Mouse (Mus musculus) neural tube, embryonic 12.5 days (tissue): ENCODE measurements around the gene Map7d2. TPM values are rescaled to one million over a fixed set of nuclear protein-coding genes. Genes with fewer than 3 reads are reported as not detected.
"Not testable (repeated sequence)": the region's sequence is repeated elsewhere in the genome, so short reads cannot be mapped to it uniquely, and the experiment has no call there.

ENCODE experiments used
- ATAC-seq: fragments of 200-750 bp; cut with Nextera tagmentation; 2 replicates; pipeline ENCODE4 v1.8.0; 2017; ENCODE audit warnings: low read depth, mild to moderate bottlenecking, moderate TSS enrichment, moderate library complexity; ENCODE audit not compliant: low FRiP score
- H3K27ac ChIP-seq: fragments of 300-500 bp; sonication (generic); 2 replicates; pipeline ENCODE4 v1.5.1; 2016
- H3K27me3 ChIP-seq: fragments of 300-500 bp; sonication (generic); replicated peaks from 2 replicates; pipeline ENCODE4 v1.6.1; 2016; ENCODE audit warnings: mild to moderate bottlenecking
- H3K36me3 ChIP-seq: fragments of 300-500 bp; sonication (generic); 2 replicates; pipeline ENCODE4 v1.6.1; 2016; ENCODE audit warnings: mild to moderate bottlenecking
- H3K4me1 ChIP-seq: fragments of 300-500 bp; sonication (generic); 2 replicates; pipeline ENCODE4 v1.6.1; 2016
- H3K4me2 ChIP-seq: fragments of 300-500 bp; sonication (generic); replicated peaks from 2 replicates; pipeline ENCODE4 v1.6.1; 2016; ENCODE audit warnings: mild to moderate bottlenecking
- H3K4me3 ChIP-seq: fragments of 300-500 bp; sonication (generic); 2 replicates; pipeline ENCODE4 v1.5.1; 2016
- H3K9ac ChIP-seq: fragments of 300-500 bp; sonication (generic); 2 replicates; pipeline ENCODE4 v1.6.1; 2016; ENCODE audit warnings: mild to moderate bottlenecking
- H3K9me3 ChIP-seq: fragments of 300-500 bp; sonication (generic); 2 replicates; pipeline ENCODE4 v1.6.1; 2016; ENCODE audit warnings: mild to moderate bottlenecking
- WGBS: fragments of 180-500 bp; shearing (Covaris S2); methylation state at CpG from one replicate; pipeline ENCODE4 v1.1.7; 2016; 5-methylcytosine and 5-hydroxymethylcytosine counted together
- polyA plus RNA-seq: library from polyadenylated mRNA; unstranded; fragments of >200 nt; fragmentation: Nextera tagmentation; extraction: Ambion mirVana; gene quantifications from 2 replicates; pipeline ENCODE4 v1.2.1, GENCODE M21; 2016

The Map7d2 gene
- 17.7 and 19.5 TPM in 2 replicates for polyA plus RNA-seq

DNA sequence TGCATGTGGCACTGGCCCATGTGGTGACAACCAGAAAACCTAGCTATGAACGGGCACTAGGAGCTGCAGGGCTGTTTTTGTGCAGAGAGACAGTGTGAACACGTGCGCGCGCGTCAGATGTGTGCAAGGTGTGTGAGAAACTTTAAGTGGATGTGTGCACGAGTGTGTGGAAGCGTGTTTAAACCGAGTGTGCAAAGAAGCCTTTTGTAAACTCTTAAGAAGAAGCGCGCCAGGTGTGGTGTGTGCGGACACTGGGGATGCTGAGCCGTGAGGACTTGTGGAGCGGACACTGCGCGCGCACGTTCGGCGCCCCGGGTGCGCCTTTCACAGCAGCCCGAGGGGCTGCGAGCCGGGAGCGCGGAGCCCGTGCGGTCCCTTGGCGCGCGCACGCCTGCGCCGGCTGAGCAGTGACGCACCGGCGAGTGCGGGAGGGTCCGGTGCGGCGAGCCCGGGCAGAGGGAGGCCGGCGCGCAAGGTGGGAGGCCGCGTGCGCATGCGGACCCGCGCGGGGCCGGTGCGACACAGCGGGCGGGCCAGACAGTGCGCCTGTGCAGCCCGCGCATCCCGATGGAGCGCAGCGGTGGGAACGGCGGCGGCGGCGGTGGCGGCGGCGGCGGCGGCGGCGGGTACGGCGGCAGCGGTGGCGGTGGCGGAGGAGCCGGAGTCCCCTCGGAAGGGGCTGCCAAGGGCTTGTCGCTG lies at the start of gene Map7d2:
Map7d2 (plus strand) TSS at position 443 of the 699 bp plus-strand sequence.
- Histone ChIP-seq H3K9ac (peak within 1 kb of the TSS; percentile 56), H3K27ac (no peak within 1 kb of the TSS), H3K27me3 (peaks cover 8% of the 10 kb centered on the region; the same call in 1 of the 2 replicates), H3K9me3 (no peaks in the 10 kb centered on the region), H3K4me3 (peak within 1 kb of the TSS; percentile 56), H3K4me1 (no peaks in the 10 kb centered on the region), H3K36me3 (no peaks in the 10 kb centered on the region), H3K4me2 (peak within 1 kb of the TSS; percentile 80)
- ATAC-seq, result peak; percentile 95
- WGBS, result 21% methylated on average over 63 of the region's 83 CpGs

DNA sequence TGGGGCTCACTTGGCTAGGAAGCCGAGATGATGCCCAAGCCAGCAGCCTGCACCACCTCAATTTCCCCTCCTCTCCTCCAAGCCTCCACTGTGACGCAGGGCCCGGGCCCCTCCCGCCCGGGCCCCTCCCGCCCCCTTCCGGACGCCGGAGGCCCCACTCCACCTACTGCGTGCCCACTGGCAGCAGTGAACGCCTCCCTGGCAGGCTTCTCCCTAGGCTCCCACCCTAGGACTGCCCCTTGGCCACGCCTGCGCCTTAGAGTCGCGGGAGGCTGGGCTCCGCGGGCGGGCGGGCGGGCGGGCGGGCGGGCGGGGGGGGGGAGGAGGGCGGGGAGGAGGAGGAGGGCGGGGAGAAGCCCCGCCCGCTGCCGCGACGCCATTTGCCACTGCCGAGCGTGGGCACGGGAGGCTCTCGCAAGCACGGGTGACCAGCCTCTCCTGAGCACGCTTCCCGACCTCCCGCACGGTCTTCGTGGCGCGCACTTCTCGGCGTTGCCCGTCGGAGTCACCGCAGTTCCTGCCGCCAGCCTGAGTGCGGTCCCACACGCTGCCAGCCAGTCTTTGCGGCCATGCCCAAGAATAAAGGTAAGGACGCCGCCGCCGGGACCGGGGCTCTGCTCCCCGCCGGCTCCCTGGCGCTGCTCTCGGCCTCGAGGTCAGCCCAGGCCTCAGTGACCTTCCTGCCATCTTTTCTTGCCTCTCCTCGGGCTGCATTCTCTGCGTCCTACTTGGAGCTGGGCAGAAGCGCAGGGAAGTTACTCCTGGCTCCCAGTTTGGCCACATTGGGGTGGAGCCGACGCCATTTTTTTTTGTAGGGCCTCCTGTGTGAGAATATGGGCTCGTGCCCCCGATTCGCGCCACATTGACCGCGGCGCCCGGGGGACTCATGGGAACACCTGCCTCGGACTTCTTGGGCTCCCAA lies 42.3 kb upstream of the Map7d2 start, which contains the start of gene Eif1ax:
Eif1ax (plus strand) TSS at position 348 of the 922 bp plus-strand sequence.
- H3K4me1 ChIP-seq, result no peaks in the 10 kb centered on the region
- H3K36me3 ChIP-seq, result peaks cover 2% of the 10 kb centered on the region; the same call in 1 of the 2 replicates
- peak within 1 kb of the TSS; percentile 50 for H3K4me3 ChIP-seq
- H3K4me2 ChIP-seq, result peak within 1 kb of the TSS; percentile 53
- WGBS, result 20% methylated on average over 59 of the region's 76 CpGs
- no peaks in the 10 kb centered on the region for H3K9me3 ChIP-seq
- ATAC-seq, result peak; percentile 98
- peak within 1 kb of the TSS; percentile 55 for H3K9ac ChIP-seq
- H3K27me3 ChIP-seq, result no peaks in the 10 kb centered on the region
- peak within 1 kb of the TSS; percentile 32; the same call in 1 of the 2 replicates for H3K27ac ChIP-seq

DNA sequence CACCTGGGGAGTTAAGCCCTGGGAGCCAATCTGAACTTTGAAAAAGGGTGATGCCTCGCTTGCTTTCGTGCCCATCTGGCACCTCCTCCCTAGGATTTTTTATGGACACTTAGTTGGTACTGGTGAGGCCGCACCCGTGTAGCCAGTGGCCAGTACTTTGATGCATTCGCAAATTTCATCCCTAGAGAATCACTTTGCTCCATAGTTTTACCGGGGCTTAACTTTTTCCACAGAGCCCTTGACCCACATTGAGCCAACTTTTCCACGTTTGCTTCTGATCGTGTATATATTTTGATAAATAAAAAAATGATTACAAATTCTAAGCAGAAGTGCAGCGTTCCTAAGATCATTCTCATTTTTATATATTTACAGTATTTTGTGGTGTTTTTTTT lies 41.6 kb upstream of the Map7d2 start:
- Histone ChIP-seq H3K4me3 (peak overlapping the region; percentile 50), H3K9me3 (no peaks in the 10 kb centered on the region), H3K9ac (peak overlapping the region; percentile 55; the same call in 1 of the 2 replicates), H3K27ac (no peak overlapping the region), H3K4me1 (no peaks in the 10 kb centered on the region), H3K27me3 (no peaks in the 10 kb centered on the region), H3K4me2 (peak overlapping the region; percentile 53), H3K36me3 (peaks cover 2% of the 10 kb centered on the region; the same call in 1 of the 2 replicates)
- no peak for ATAC-seq
- 26% methylated on average over 9 of the region's 9 CpGs for WGBS

DNA sequence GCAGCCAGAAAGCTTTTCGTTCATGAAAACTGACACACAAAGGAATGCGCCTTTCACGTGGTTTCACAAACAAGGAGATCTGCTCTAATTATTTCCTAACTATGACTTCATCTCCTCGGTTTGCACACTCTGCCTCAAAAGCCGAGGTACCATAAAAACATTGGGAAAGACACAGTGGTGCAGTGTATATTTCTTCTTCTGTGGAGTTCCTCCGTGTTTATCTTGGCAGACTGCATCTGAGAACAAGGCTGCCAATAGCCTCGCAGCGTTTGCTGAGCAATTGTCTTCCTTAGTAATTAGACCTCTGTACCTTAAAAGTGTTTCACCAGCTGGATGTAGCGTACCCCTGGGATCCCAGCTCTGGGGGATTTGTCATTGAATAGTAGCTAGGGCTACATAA lies 27.3 kb upstream of the Map7d2 start:
- Histone ChIP-seq H3K27ac (no peak overlapping the region), H3K4me3 (no peak overlapping the region), H3K36me3 (peaks cover 5% of the 10 kb centered on the region; the same call in 1 of the 2 replicates), H3K9me3 (no peaks in the 10 kb centered on the region), H3K4me1 (no peaks in the 10 kb centered on the region), H3K27me3 (no peaks in the 10 kb centered on the region), H3K9ac (no peak overlapping the region), H3K4me2 (no peak overlapping the region)
- ATAC-seq, result no peak
- 86% methylated on average over 9 of the region's 9 CpGs for WGBS

DNA sequence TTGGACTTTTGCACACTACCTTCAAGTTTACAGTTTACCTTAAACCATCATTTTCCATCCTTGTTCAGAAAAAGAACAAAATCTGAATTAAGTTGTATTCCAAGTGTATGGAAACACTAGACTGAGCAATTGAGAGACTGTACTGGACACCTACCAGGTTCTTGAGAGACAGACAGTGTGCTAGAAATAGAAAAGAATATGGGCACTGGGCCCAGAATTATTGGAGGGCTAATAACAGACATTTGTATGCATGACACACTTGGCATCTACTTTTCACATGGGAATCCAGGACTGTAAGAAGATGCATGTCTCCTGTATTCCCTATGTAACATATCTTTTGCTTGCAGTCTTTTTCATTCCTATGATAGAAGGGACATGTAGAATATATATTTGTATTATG lies 25.4 kb upstream of the Map7d2 start:
- no peak overlapping the region for H3K9ac ChIP-seq
- H3K4me3 ChIP-seq, result no peak overlapping the region
- no peak overlapping the region for H3K27ac ChIP-seq
- no peak overlapping the region for H3K4me2 ChIP-seq
- no peaks in the 10 kb centered on the region for H3K4me1 ChIP-seq
- no peaks in the 10 kb centered on the region for H3K9me3 ChIP-seq
- ATAC-seq, result no peak
- no peaks in the 10 kb centered on the region for H3K27me3 ChIP-seq
- H3K36me3 ChIP-seq, result no peaks in the 10 kb centered on the region; the same call in 1 of the 2 replicates

DNA sequence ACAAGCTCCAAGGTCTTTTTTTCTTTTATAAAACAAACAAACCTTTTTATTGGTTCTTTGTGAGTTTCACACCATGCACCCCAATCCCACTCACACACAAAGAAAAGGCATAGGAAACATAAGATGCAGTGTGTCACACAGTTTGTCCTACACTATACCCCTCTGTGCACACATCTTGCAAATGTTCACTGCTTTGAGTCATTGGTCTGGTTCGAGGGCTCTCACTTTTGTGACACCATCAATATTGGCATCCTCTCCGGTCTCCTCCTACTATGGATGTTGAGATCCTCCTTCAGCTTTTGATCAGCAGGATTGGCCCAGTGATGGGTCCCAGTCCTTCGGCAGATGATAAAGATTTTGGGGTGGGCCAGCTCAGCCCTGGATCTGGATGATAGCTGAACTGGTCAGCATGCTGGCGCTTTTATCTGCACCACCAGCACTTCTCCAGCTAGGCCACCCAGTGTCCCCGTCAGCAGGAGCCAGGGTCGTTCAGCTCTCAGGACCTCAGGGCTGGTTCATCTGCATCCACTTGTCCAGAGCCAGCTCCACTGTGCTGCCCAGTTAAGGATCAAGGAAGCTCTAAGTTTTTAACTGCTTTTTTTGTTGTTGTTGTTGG lies 23.9 kb upstream of the Map7d2 start:
- no peaks in the 10 kb centered on the region for H3K27me3 ChIP-seq
- H3K4me3 ChIP-seq, result no peak overlapping the region
- 78% methylated on average over 6 of the region's 6 CpGs for WGBS
- no peak overlapping the region for H3K27ac ChIP-seq
- no peaks in the 10 kb centered on the region for H3K9me3 ChIP-seq
- no peaks in the 10 kb centered on the region for H3K4me1 ChIP-seq
- ATAC-seq, result no peak
- no peak overlapping the region for H3K4me2 ChIP-seq
- no peak overlapping the region for H3K9ac ChIP-seq
- no peaks in the 10 kb centered on the region; the same call in 1 of the 2 replicates for H3K36me3 ChIP-seq

DNA sequence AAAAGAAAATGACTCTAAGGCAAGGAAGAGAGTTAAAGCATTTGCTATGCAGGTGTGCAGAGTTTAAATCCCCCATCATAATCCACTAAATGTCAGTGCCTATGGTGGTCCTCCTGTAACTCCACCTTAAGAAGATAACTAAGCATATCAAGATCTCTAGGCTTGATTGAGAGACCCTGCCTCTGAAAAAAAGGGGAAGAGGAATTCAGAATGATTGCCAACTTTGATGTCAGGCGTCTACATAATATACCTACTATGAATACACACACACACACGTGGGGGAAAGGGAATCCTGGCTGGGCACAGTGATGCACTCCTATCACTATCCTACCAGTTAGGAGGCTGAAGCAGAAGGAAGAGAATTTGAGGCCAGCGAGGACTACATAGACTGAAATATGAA lies 23.1 kb upstream of the Map7d2 start:
- Histone ChIP-seq H3K27me3 (no peaks in the 10 kb centered on the region), H3K4me3 (no peak overlapping the region), H3K4me2 (no peak overlapping the region), H3K36me3 (no peaks in the 10 kb centered on the region; the same call in 1 of the 2 replicates), H3K9me3 (no peaks in the 10 kb centered on the region), H3K9ac (no peak overlapping the region), H3K4me1 (no peaks in the 10 kb centered on the region), H3K27ac (no peak overlapping the region)
- ATAC-seq, result no peak
- WGBS, result 71% methylated on average over 3 of the region's 3 CpGs

DNA sequence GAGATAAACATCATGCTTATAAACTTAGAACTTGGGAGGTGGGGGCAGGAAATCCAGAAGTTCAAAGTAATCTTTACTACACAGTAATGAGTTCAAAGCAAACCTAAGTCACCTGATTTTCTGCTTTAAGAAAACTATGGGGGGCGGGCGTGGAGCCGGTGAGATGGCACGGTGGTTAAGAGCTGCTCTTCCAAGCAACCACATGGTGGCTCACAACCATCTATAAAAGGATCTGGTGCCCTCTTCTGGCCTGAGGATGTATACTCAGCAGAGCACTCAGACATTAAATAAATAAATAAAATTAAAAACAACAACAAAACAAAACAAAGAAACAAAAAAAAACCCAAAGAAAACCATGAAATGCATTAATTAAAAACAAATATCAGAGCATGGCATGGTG lies 5.1 kb upstream of the Map7d2 start:
- H3K4me3 ChIP-seq, result no peak overlapping the region
- no peak overlapping the region for H3K4me2 ChIP-seq
- H3K27me3 ChIP-seq, result peaks cover under 1% of the 10 kb centered on the region; the same call in 1 of the 2 replicates
- no peaks in the 10 kb centered on the region for H3K9me3 ChIP-seq
- H3K36me3 ChIP-seq, result no peaks in the 10 kb centered on the region
- no peak overlapping the region for H3K27ac ChIP-seq
- ATAC-seq, result no peak
- WGBS, result 22% methylated on average over 4 of the region's 4 CpGs
- no peaks in the 10 kb centered on the region for H3K4me1 ChIP-seq
- no peak overlapping the region for H3K9ac ChIP-seq

DNA sequence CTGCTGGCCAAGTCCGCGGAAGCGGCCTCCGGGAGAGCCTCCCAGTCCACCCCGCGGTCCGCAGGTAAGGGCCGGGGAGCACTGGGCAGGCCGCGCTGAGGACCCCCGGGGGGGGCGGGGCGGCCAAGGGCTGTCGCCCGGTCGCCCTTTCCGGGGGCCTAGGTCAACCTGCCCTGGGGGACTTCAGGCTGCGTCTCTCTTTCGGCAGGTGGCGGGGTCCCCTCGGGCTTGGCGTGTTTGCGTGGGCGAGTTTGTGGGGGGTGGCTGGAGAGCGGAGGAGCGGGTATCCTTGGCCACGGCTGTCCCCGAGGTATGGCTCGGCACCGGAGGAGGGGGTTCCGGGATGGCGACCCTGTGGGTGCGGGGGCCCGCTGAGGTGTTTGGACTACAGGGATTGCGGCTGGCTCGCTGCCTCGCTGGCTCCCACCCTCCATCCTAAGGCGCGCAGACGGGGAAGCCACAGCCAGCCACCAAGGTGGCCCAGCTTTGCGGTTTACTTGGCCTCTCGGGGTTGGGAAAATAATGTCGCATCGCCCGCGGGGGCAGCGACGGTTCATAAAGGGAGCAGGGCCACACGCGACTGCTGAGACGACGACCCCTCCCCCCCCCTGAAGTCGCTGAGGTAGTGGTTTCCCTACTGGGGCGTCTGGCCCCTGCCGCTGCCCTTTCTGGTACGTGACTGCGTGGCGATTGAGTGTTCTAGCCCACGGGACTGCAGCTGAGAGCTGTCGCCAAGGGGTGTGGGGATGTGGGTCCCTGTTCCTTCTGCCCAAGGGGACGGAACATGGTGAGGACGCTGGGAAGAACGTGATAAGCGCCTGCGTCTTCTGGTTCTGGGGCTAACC lies 679 bp downstream of the Map7d2 start:
- Histone ChIP-seq H3K9me3 (no peaks in the 10 kb centered on the region), H3K36me3 (no peaks in the 10 kb centered on the region), H3K4me2 (peak overlapping the region; percentile 80), H3K27ac (no peak overlapping the region), H3K4me3 (peak overlapping the region; percentile 56), H3K27me3 (peaks cover 8% of the 10 kb centered on the region; the same call in 1 of the 2 replicates), H3K4me1 (no peaks in the 10 kb centered on the region), H3K9ac (peak overlapping the region; percentile 56)
- peak; percentile 72 for ATAC-seq
- WGBS, result 25% methylated on average over 62 of the region's 65 CpGs

DNA sequence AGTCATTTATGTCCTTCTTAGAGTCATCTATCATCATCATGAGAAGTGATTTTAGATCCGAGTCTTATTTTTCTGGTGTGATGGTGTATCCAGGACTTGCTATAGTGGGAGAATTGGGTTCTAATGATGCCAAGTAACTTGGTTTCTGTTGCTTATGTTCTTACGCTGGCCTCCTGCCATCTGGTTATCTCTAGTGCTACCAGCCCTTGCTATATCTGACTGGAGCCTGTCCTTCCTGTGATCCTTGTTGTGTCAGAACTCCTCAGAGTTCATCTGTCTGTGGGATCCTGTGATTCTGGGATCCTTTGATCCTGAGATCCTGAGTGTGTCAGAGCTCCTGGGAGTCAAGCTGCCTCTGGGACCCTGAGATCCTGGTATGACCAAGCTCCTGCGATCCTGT lies 16.1 kb downstream of the Map7d2 start:
- not testable (repeated sequence) for H3K4me2 ChIP-seq, H3K36me3 ChIP-seq, H3K27ac ChIP-seq, H3K4me3 ChIP-seq, H3K9me3 ChIP-seq, H3K27me3 ChIP-seq, ATAC-seq, H3K9ac ChIP-seq, H3K4me1 ChIP-seq
- 96% methylated on average over 3 of the region's 3 CpGs for WGBS

DNA sequence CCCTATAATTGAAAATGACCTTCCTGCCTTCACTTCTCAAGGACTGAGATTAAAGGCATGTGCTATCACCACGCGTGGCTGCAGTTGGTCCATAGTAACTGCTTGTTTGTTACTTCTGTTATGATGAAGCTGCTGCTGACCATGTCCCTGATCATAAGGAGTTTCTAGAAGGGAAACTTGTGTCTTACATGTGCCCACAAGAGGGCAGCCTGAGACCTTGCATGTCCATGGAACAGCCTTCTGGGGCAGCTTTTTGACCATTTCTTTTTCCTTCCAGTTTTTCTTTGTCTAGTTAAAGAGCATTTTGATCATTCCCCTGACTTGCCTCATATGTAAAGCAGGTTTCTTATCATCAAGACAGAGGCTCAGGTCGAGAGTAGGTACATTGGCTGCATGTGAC lies 27.8 kb downstream of the Map7d2 start:
- no peaks in the 10 kb centered on the region for H3K36me3 ChIP-seq
- H3K4me1 ChIP-seq, result no peaks in the 10 kb centered on the region
- 43% methylated on average over 3 of the region's 3 CpGs for WGBS
- no peaks in the 10 kb centered on the region for H3K27me3 ChIP-seq
- H3K4me3 ChIP-seq, result no peak overlapping the region
- no peak overlapping the region for H3K9ac ChIP-seq
- no peaks in the 10 kb centered on the region for H3K9me3 ChIP-seq
- no peak overlapping the region for H3K27ac ChIP-seq
- no peak overlapping the region for H3K4me2 ChIP-seq
- no peak for ATAC-seq
